Mouse (Mus musculus) intestine, embryonic 16.5 days (tissue): ENCODE results near the gene Tgfbr2. TPM values are rescaled to one million over a fixed set of nuclear protein-coding genes. Genes with fewer than 3 reads are reported as not detected.
"Not testable (repeated sequence)": the region's sequence is repeated elsewhere in the genome, so short reads cannot be mapped to it uniquely, and the experiment has no call there.

Experiments
- ATAC-seq: fragments of 200-750 bp; cut with Nextera tagmentation; 2 replicates; pipeline ENCODE4 v1.8.0; 2017; ENCODE audit warnings: moderate TSS enrichment, moderate library complexity
- H3K27ac ChIP-seq: fragments of 300-500 bp; sonication (generic); 2 replicates; pipeline ENCODE4 v1.5.1; 2014; ENCODE audit warnings: mild to moderate bottlenecking, low read length
- H3K27me3 ChIP-seq: fragments of 300-500 bp; sonication (generic); replicated peaks from 2 replicates; pipeline ENCODE4 v1.6.1; 2014; ENCODE audit warnings: low read length, control low read depth, mixed read lengths; ENCODE audit not compliant: control insufficient read depth, insufficient read depth
- H3K36me3 ChIP-seq: fragments of 300-500 bp; sonication (generic); 2 replicates; pipeline ENCODE4 v1.6.1; 2014; ENCODE audit warnings: low read length, control low read depth; ENCODE audit not compliant: control insufficient read depth, insufficient read depth
- H3K4me1 ChIP-seq: fragments of 300-500 bp; sonication (generic); 2 replicates; pipeline ENCODE4 v1.6.1; 2014; ENCODE audit warnings: low read length, control low read depth, mixed read lengths; ENCODE audit not compliant: control insufficient read depth, insufficient read depth
- H3K4me2 ChIP-seq: fragments of 300-500 bp; sonication (generic); 2 replicates; pipeline ENCODE4 v1.6.1; 2014; ENCODE audit warnings: low read depth, low read length, control low read depth
- H3K4me3 ChIP-seq: fragments of 300-500 bp; sonication (generic); 2 replicates; pipeline ENCODE4 v1.5.1; 2014; ENCODE audit warnings: mild to moderate bottlenecking, low read length
- H3K9ac ChIP-seq: fragments of 300-500 bp; sonication (generic); 2 replicates; pipeline ENCODE4 v1.6.1; 2014; ENCODE audit warnings: low read depth, low read length
- H3K9me3 ChIP-seq: fragments of 300-500 bp; sonication (generic); 2 replicates; pipeline ENCODE4 v1.6.1; 2016; ENCODE audit warnings: low read length, control low read depth; ENCODE audit not compliant: control insufficient read depth
- WGBS: fragments of 180-500 bp; shearing (Covaris S2); extraction: QIAGEN DNeasy Blood & Tissue Kit; methylation state at CpG from one replicate; pipeline ENCODE4 v1.1.7; 2014; 5-methylcytosine and 5-hydroxymethylcytosine counted together
- polyA plus RNA-seq: library from polyadenylated mRNA; unstranded; fragments of >200 nt; fragmentation: Nextera tagmentation; extraction: Ambion mirVana; gene quantifications from 2 replicates; pipeline ENCODE4 v1.2.1, GENCODE M21; 2015

Gene Tgfbr2
- polyA plus RNA-seq, 1 experiment from 2014 or later, result 23.6 TPM

- no peak for ATAC-seq
- no peaks in the 10 kb centered on the region for H3K4me1 ChIP-seq
- H3K36me3 ChIP-seq, result no peaks in the 10 kb centered on the region
- no peak overlapping the region for H3K4me3 ChIP-seq
- H3K27ac ChIP-seq, result no peak overlapping the region
- H3K9me3 ChIP-seq, result no peaks in the 10 kb centered on the region
- H3K9ac ChIP-seq, result no peak overlapping the region
- no peaks in the 10 kb centered on the region for H3K27me3 ChIP-seq
- H3K4me2 ChIP-seq, result no peak overlapping the region
- 58% methylated on average over 8 of the region's 8 CpGs for whole genome bisulfite sequencing
Measured at GRCm38 (mm10) chr9:116053976-116054375, 121.2 kb downstream of the Tgfbr2 start.

GRCm38 (mm10) chr9:116049985-116050384 is 125.2 kb downstream of the Tgfbr2 start:
- Histone ChIP-seq H3K9ac (no peak overlapping the region), H3K4me3 (no peak overlapping the region), H3K36me3 (no peaks in the 10 kb centered on the region), H3K4me2 (no peak overlapping the region), H3K4me1 (no peaks in the 10 kb centered on the region), H3K9me3 (no peaks in the 10 kb centered on the region), H3K27ac (no peak overlapping the region), H3K27me3 (no peaks in the 10 kb centered on the region)
- no peak for ATAC-seq
- WGBS, result 92% methylated on average over 1 of the region's 1 CpGs

- WGBS, result 11% methylated on average over 3 of the region's 3 CpGs
Measured at GRCm38 (mm10) chr9:116041787-116042186, 133.4 kb downstream of the Tgfbr2 start.

GRCm38 (mm10) chr9:116041369-116041768 is 133.8 kb downstream of the Tgfbr2 start:
- Histone ChIP-seq H3K9me3 (no peaks in the 10 kb centered on the region), H3K4me3 (no peak overlapping the region), H3K27ac (no peak overlapping the region), H3K9ac (no peak overlapping the region), H3K4me2 (no peak overlapping the region), H3K27me3 (no peaks in the 10 kb centered on the region), H3K36me3 (no peaks in the 10 kb centered on the region), H3K4me1 (no peaks in the 10 kb centered on the region)
- 71% methylated on average over 4 of the region's 4 CpGs for WGBS
- ATAC-seq, result no peak

More at GRCm38 (mm10) chr9:116041787-116042186, 133.4 kb downstream of the Tgfbr2 start:
- H3K4me3 ChIP-seq, result no peak overlapping the region
- no peaks in the 10 kb centered on the region for H3K9me3 ChIP-seq
- no peak overlapping the region for H3K4me2 ChIP-seq
- H3K4me1 ChIP-seq, result no peaks in the 10 kb centered on the region
- no peak for ATAC-seq
- no peaks in the 10 kb centered on the region for H3K27me3 ChIP-seq
- H3K36me3 ChIP-seq, result no peaks in the 10 kb centered on the region
- H3K9ac ChIP-seq, result no peak overlapping the region
- H3K27ac ChIP-seq, result no peak overlapping the region

GRCm38 (mm10) chr9:116040852-116041251 is 134.3 kb downstream of the Tgfbr2 start:
- not testable (repeated sequence) for H3K27ac ChIP-seq, H3K4me3 ChIP-seq, H3K4me1 ChIP-seq, H3K9me3 ChIP-seq, H3K27me3 ChIP-seq, H3K36me3 ChIP-seq, ATAC-seq, H3K4me2 ChIP-seq, H3K9ac ChIP-seq
- 97% methylated on average over 14 of the region's 14 CpGs for WGBS

- Histone ChIP-seq H3K4me3 (no peak overlapping the region), H3K9me3 (no peaks in the 10 kb centered on the region), H3K27me3 (no peaks in the 10 kb centered on the region), H3K9ac (no peak overlapping the region), H3K36me3 (no peaks in the 10 kb centered on the region), H3K27ac (no peak overlapping the region), H3K4me1 (no peaks in the 10 kb centered on the region), H3K4me2 (no peak overlapping the region)
- WGBS, result 68% methylated on average over 4 of the region's 4 CpGs
- no peak for ATAC-seq
Measured at GRCm38 (mm10) chr9:116039981-116040380, 135.2 kb downstream of the Tgfbr2 start.

GRCm38 (mm10) chr9:116038275-116038674 is 136.9 kb downstream of the Tgfbr2 start:
- no peak for ATAC-seq
- Histone ChIP-seq H3K27ac (no peak overlapping the region), H3K36me3 (no peaks in the 10 kb centered on the region), H3K4me1 (no peaks in the 10 kb centered on the region), H3K9ac (no peak overlapping the region), H3K27me3 (no peaks in the 10 kb centered on the region), H3K4me3 (no peak overlapping the region), H3K9me3 (no peaks in the 10 kb centered on the region), H3K4me2 (no peak overlapping the region)
- WGBS, result 70% methylated on average over 6 of the region's 6 CpGs
